Mouse (Mus musculus) bone marrow macrophage, adult 2 months (primary cell): ENCODE data around the gene Mrgpra2b. TPM values are rescaled to one million over a fixed set of nuclear protein-coding genes. Genes with fewer than 3 reads are reported as not detected.
"Not testable (repeated sequence)": the region's sequence is repeated elsewhere in the genome, so short reads cannot be mapped to it uniquely, and the experiment has no call there.

Experiments used
- H3K27ac ChIP-seq: 2 replicates; pipeline ENCODE4 v1.5.1; 2012; ENCODE audit warnings: low read depth, low read length; ENCODE audit not compliant: insufficient read depth
- H3K4me1 ChIP-seq: 2 replicates; pipeline ENCODE4 v1.6.1; 2012; ENCODE audit warnings: low read length; ENCODE audit not compliant: control insufficient read depth, insufficient read depth
- H3K4me3 ChIP-seq: 2 replicates; pipeline ENCODE4 v1.5.1; 2012; ENCODE audit warnings: mild to moderate bottlenecking, low read length, moderate library complexity; ENCODE audit not compliant: insufficient read depth
- CTCF ChIP-seq: IDR thresholded peaks from 2 replicates; pipeline ENCODE4 v1.5.1; 2012; ENCODE audit warnings: low read depth, mild to moderate bottlenecking, low read length, moderate library complexity
- POLR2A ChIP-seq: IDR thresholded peaks from 2 replicates; pipeline ENCODE4 v1.6.1; 2012; ENCODE audit warnings: mild to moderate bottlenecking, low read depth, low read length, borderline replicate concordance
- polyA plus RNA-seq: library from polyadenylated mRNA; stranded (reverse); fragments of >200 nt; gene quantifications from 2 replicates; pipeline ENCODE4 v1.2.4, GENCODE M21; 2012; ENCODE audit not compliant: missing spikeins, insufficient read depth, insufficient read length

Gene Mrgpra2b
- not detected in 2 replicates for polyA plus RNA-seq

GRCm38 (mm10) chr7:47528762-47529161 lies at the start of gene Mrgpra2b:
TSS of gene Mrgpra2b (minus strand) at chr7:47528862.
- H3K4me1 ChIP-seq = no peaks in the 10 kb centered on the region
- no peak for TF ChIP-seq CTCF
- TF ChIP-seq POLR2A = no peak
- no peak within 1 kb of the TSS for H3K4me3 ChIP-seq
- H3K27ac ChIP-seq = no peak within 1 kb of the TSS

GRCm38 (mm10) chr7:47516379-47516778 lies 12.3 kb downstream of the Mrgpra2b start:
- no peak for TF ChIP-seq POLR2A
- no peak for TF ChIP-seq CTCF

GRCm38 (mm10) chr7:47515050-47515449 lies 13.6 kb downstream of the Mrgpra2b start:
- Histone ChIP-seq H3K4me1 (no peaks in the 10 kb centered on the region), H3K27ac (no peak overlapping the region), H3K4me3 (no peak overlapping the region)
- TF ChIP-seq POLR2A (no peak), CTCF (no peak)

More at GRCm38 (mm10) chr7:47516379-47516778, 12.3 kb downstream of the Mrgpra2b start:
- Histone ChIP-seq H3K4me1 (no peaks in the 10 kb centered on the region), H3K4me3 (no peak overlapping the region), H3K27ac (no peak overlapping the region)

- Histone ChIP-seq H3K4me3 (no peak overlapping the region), H3K4me1 (no peaks in the 10 kb centered on the region), H3K27ac (no peak overlapping the region)
- no peak for TF ChIP-seq POLR2A
- TF ChIP-seq CTCF = no peak
Observed at GRCm38 (mm10) chr7:47502953-47503352, 25.7 kb downstream of the Mrgpra2b start.

GRCm38 (mm10) chr7:47491266-47491665 lies 37.4 kb downstream of the Mrgpra2b start:
- not testable (repeated sequence) for H3K4me1 ChIP-seq, H3K27ac ChIP-seq, H3K4me3 ChIP-seq

GRCm38 (mm10) chr7:47489438-47489837 lies 39.2 kb downstream of the Mrgpra2b start:
- H3K4me3 ChIP-seq, H3K4me1 ChIP-seq, H3K27ac ChIP-seq: not testable (repeated sequence)

- not testable (repeated sequence) for H3K27ac ChIP-seq, H3K4me1 ChIP-seq, H3K4me3 ChIP-seq
Observed at GRCm38 (mm10) chr7:47483181-47483580, 45.5 kb downstream of the Mrgpra2b start.

GRCm38 (mm10) chr7:47473904-47474303 lies 54.8 kb downstream of the Mrgpra2b start:
- H3K27ac ChIP-seq, H3K4me1 ChIP-seq, H3K4me3 ChIP-seq: not testable (repeated sequence)

GRCm38 (mm10) chr7:47465278-47465981 lies 63.2 kb downstream of the Mrgpra2b start:
- H3K27ac ChIP-seq, H3K4me1 ChIP-seq, H3K4me3 ChIP-seq: not testable (repeated sequence)

- not testable (repeated sequence) for H3K4me3 ChIP-seq, H3K27ac ChIP-seq, H3K4me1 ChIP-seq
Observed at GRCm38 (mm10) chr7:47452015-47452414, 76.6 kb downstream of the Mrgpra2b start, which contains the start of gene Mrgpra2a. TSS of gene Mrgpra2a (minus strand) at chr7:47452139.

- H3K27ac ChIP-seq, H3K4me3 ChIP-seq, H3K4me1 ChIP-seq: not testable (repeated sequence)
Observed at GRCm38 (mm10) chr7:47445729-47446128, 82.9 kb downstream of the Mrgpra2b start.

- not testable (repeated sequence) for H3K27ac ChIP-seq, H3K4me1 ChIP-seq, H3K4me3 ChIP-seq
Observed at GRCm38 (mm10) chr7:47436463-47436862, 92.2 kb downstream of the Mrgpra2b start.

- not testable (repeated sequence) for H3K4me1 ChIP-seq, H3K4me3 ChIP-seq, H3K27ac ChIP-seq
Observed at GRCm38 (mm10) chr7:47427815-47428508, 100.7 kb downstream of the Mrgpra2b start.
